Mouse (Mus musculus) kidney, adult 2 months (tissue): ENCODE results near the gene Ilkap. TPM values are rescaled to one million over a fixed set of nuclear protein-coding genes. Genes with fewer than 3 reads are reported as not detected.

ENCODE experiments used
- DNase-seq: peaks from one replicate; pipeline ENCODE4 v3.0.0; 2021
- H3K27ac ChIP-seq: fragments of 200-500 bp; 2 replicates; pipeline ENCODE4 v1.5.1; 2012; ENCODE audit warnings: low read depth, low read length, control low read depth, inconsistent platforms; ENCODE audit not compliant: insufficient read depth
- H3K27me3 ChIP-seq: fragments of 200-500 bp; replicated peaks from 2 replicates; pipeline ENCODE4 v1.6.1; 2012; ENCODE audit warnings: mild to moderate bottlenecking, moderate library complexity, low read length, inconsistent platforms; ENCODE audit not compliant: control insufficient read depth, insufficient read depth
- H3K36me3 ChIP-seq: fragments of 200-500 bp; 2 replicates; pipeline ENCODE4 v1.6.1; 2012; ENCODE audit warnings: mild to moderate bottlenecking, moderate library complexity, low read length, inconsistent platforms; ENCODE audit not compliant: control insufficient read depth, insufficient read depth
- H3K4me1 ChIP-seq: fragments of 200-500 bp; 2 replicates; pipeline ENCODE4 v1.6.1; 2011; ENCODE audit warnings: low read length; ENCODE audit not compliant: control insufficient read depth, insufficient read depth
- H3K4me3 ChIP-seq: fragments of 200-500 bp; 2 replicates; pipeline ENCODE4 v1.5.1; 2011; ENCODE audit warnings: mild to moderate bottlenecking, low read depth, low read length, control low read depth; ENCODE audit not compliant: insufficient read depth
- CTCF ChIP-seq: fragments of 200-500 bp; conservative IDR thresholded peaks from 2 replicates; pipeline ENCODE4 v1.5.1; 2011; ENCODE audit warnings: low read depth, mild to moderate bottlenecking, control low read depth, low read length, moderate library complexity, mixed read lengths; ENCODE audit not compliant: insufficient read depth, insufficient read length
- POLR2A ChIP-seq: fragments of 200-500 bp; IDR thresholded peaks from one replicate; pipeline ENCODE4 v1.6.1; 2011; ENCODE audit warnings: low read depth, low read length, control low read depth
- WGBS: fragments of 180-500 bp; shearing (Covaris S2); methylation state at CpG from one replicate; pipeline ENCODE4 v1.1.7; 2018; 5-methylcytosine and 5-hydroxymethylcytosine counted together
- polyA plus RNA-seq: library from polyadenylated mRNA; depleted of rRNA; stranded (reverse); fragments of >200 nt; gene quantifications from 2 replicates; pipeline ENCODE4 v1.2.3, GENCODE M21; 2012

Ilkap gene
- polyA plus RNA-seq, 1 experiment, result 47.9 TPM

GRCm38 (mm10) chr1:91405406-91406169 lies 7.0 kb upstream of the Ilkap start:
- Histone ChIP-seq H3K27ac (no peak overlapping the region), H3K4me1 (no peaks in the 10 kb centered on the region), H3K4me3 (no peak overlapping the region), H3K36me3 (no peaks in the 10 kb centered on the region), H3K27me3 (no peaks in the 10 kb centered on the region)
- 57% methylated on average over 23 of the region's 23 CpGs for WGBS
- no peak for DNase-seq
- TF ChIP-seq POLR2A (no peak), CTCF (no peak)

- H3K36me3 ChIP-seq, result no peaks in the 10 kb centered on the region
- H3K27me3 ChIP-seq, result no peaks in the 10 kb centered on the region
- WGBS, result 22% methylated on average over 1 of the region's 1 CpGs
- H3K4me1 ChIP-seq, result no peaks in the 10 kb centered on the region
- no peak for DNase-seq
- H3K27ac ChIP-seq, result no peak overlapping the region
- no peak for TF ChIP-seq CTCF
- no peak overlapping the region for H3K4me3 ChIP-seq
These were observed 6.4 kb upstream of the Ilkap start for GRCm38 (mm10) chr1:91404976-91405375.

- TF ChIP-seq POLR2A, result no peak
- TF ChIP-seq CTCF, result no peak
- DNase-seq, result peak; percentile 28
- Histone ChIP-seq H3K36me3 (no peaks in the 10 kb centered on the region; the same call in 1 of the 2 replicates), H3K27me3 (no peaks in the 10 kb centered on the region), H3K4me1 (0 out of 2 replicates have a peak, but pooled peaks cover 6% of the 10 kb centered on the region), H3K4me3 (peak overlapping the region; percentile 95), H3K27ac (peak overlapping the region; percentile 67)
- 1% methylated on average over 12 of the region's 12 CpGs for WGBS
These were observed 722 bp downstream of the Ilkap start for GRCm38 (mm10) chr1:91397927-91398259.

GRCm38 (mm10) chr1:91390369-91390768 lies 8.2 kb downstream of the Ilkap start:
- H3K4me1 ChIP-seq, result no peaks in the 10 kb centered on the region
- WGBS, result 97% methylated on average over 5 of the region's 5 CpGs

GRCm38 (mm10) chr1:91381091-91381471 lies 17.5 kb downstream of the Ilkap start:
- Histone ChIP-seq H3K4me1 (no peaks in the 10 kb centered on the region; the same call in 1 of the 2 replicates), H3K27me3 (no peaks in the 10 kb centered on the region), H3K4me3 (no peak overlapping the region), H3K36me3 (peaks cover 8% of the 10 kb centered on the region), H3K27ac (peak overlapping the region; percentile 42; the same call in 1 of the 2 replicates)
- 73% methylated on average over 4 of the region's 4 CpGs for WGBS
- TF ChIP-seq CTCF (no peak), POLR2A (no peak)
- DNase-seq, result peak; percentile 63

More at GRCm38 (mm10) chr1:91390369-91390768, 8.2 kb downstream of the Ilkap start:
- Histone ChIP-seq H3K27me3 (no peaks in the 10 kb centered on the region), H3K27ac (no peak overlapping the region), H3K36me3 (peaks cover 14% of the 10 kb centered on the region), H3K4me3 (no peak overlapping the region)
- no peak for DNase-seq
- TF ChIP-seq POLR2A (no peak), CTCF (no peak)

- Histone ChIP-seq H3K27ac (no peak overlapping the region), H3K27me3 (no peaks in the 10 kb centered on the region), H3K4me1 (no peaks in the 10 kb centered on the region; the same call in 1 of the 2 replicates), H3K4me3 (no peak overlapping the region), H3K36me3 (peaks cover 7% of the 10 kb centered on the region)
- DNase-seq, result peak; percentile 77
- 55% methylated on average over 7 of the region's 7 CpGs for WGBS
- no peak for TF ChIP-seq POLR2A
- TF ChIP-seq CTCF, result peak; percentile 80
These were observed 18.0 kb downstream of the Ilkap start for GRCm38 (mm10) chr1:91380453-91381090.

- H3K4me3 ChIP-seq, result no peak overlapping the region
- no peaks in the 10 kb centered on the region for H3K4me1 ChIP-seq
- no peak for TF ChIP-seq CTCF
- 89% methylated on average over 6 of the region's 6 CpGs for WGBS
- H3K36me3 ChIP-seq, result peaks cover 3% of the 10 kb centered on the region; the same call in 1 of the 2 replicates
- H3K27me3 ChIP-seq, result no peaks in the 10 kb centered on the region
- no peak overlapping the region for H3K27ac ChIP-seq
- DNase-seq, result no peak
These were observed 25.2 kb downstream of the Ilkap start for GRCm38 (mm10) chr1:91373414-91373835.
